Mouse (Mus musculus) left cerebral cortex, postnatal 10 days (tissue): ENCODE measurements around the gene Tubgcp5. TPM values are rescaled to one million over a fixed set of nuclear protein-coding genes. Genes with fewer than 3 reads are reported as not detected.

Experiments used
- total RNA-seq, 2 experiments: library from RNA; stranded (reverse); gene quantifications; 2 replicates each; pipeline ENCODE4 v1.2.3; 2021

The Tubgcp5 gene
- total RNA-seq, 2 experiments from 2014 or later: 25.7 to 27.5 TPM

Other genes with a start within 250 kb of the Tubgcp5 start
- gene Siglech, start 26.0 kb upstream of the Tubgcp5 start, total RNA-seq: 10 to 100 TPM; 12.1 to 12.3 TPM
- 10 to 100 TPM; 70.0 to 70.8 TPM for gene Cyfip1, start 47.6 kb downstream of the Tubgcp5 start, total RNA-seq
- 10 to 100 TPM; 59.3 to 70.4 TPM for gene Nipa2, start 168.3 kb downstream of the Tubgcp5 start, total RNA-seq
- gene Nipa1, start 225.8 kb downstream of the Tubgcp5 start, total RNA-seq: 10 to 100 TPM; 77.2 to 78.4 TPM